ENCODE assay signal across 11 mouse cellular contexts in genomic region chr16:10332732-10333131, GRCm38 (mm10). TPM values are rescaled to one million over a fixed set of nuclear protein-coding genes. Genes with fewer than 3 reads are reported as not detected.
"Had no signal": no experiment of that assay in that cellular context is flagged by ENCODE, and none has a peak within 500 bp of the region (broad histone marks: within the 10 kb centered on the region; RNA-seq: fewer than 3 reads in every experiment).

No protein-coding gene starts in this region.

- H3K9ac ChIP-seq: kidney, embryonic 15.5 days; limb, embryonic 15.5 days; midbrain, embryonic 13.5 days; neural tube, embryonic 15.5 days had no signal

- H3K27ac ChIP-seq: kidney, embryonic 15.5 days; limb, embryonic 15.5 days; midbrain, embryonic 13.5 days; neural tube, embryonic 15.5 days had no signal

- H3K4me2 ChIP-seq: kidney, embryonic 15.5 days; limb, embryonic 15.5 days; midbrain, embryonic 13.5 days; neural tube, embryonic 15.5 days had no signal

- DNase-seq: lung, postnatal 36 days; right cerebral cortex, adult 18-20 months; right cerebral cortex, postnatal 25 days; thymus, postnatal 36 days had no signal

- ATAC-seq: intestine, embryonic 16.5 days; midbrain, embryonic 13.5 days had no signal

- H3K9me3 ChIP-seq: kidney, embryonic 15.5 days; limb, embryonic 15.5 days; midbrain, embryonic 13.5 days; neural tube, embryonic 15.5 days had no signal

- H3K36me3 ChIP-seq: kidney, embryonic 15.5 days; limb, embryonic 15.5 days; midbrain, embryonic 13.5 days; neural tube, embryonic 15.5 days had no signal

- H3K27me3 ChIP-seq: kidney, embryonic 15.5 days; limb, embryonic 15.5 days; midbrain, embryonic 13.5 days; neural tube, embryonic 15.5 days had no signal

- H3K4me1 ChIP-seq: limb, embryonic 15.5 days; midbrain, embryonic 13.5 days; neural tube, embryonic 15.5 days had no signal

- H3K4me3 ChIP-seq: kidney, embryonic 15.5 days; limb, embryonic 15.5 days; midbrain, embryonic 13.5 days; myocyte; neural tube, embryonic 15.5 days had no signal

RNA-seq across cellular contexts. Expression of gene Emp2, which starts 19.0 kb away (rescaled TPM):
- total RNA-seq: megakaryocyte progenitor cell, adult 5-6 weeks had no signal
